Mouse (Mus musculus) liver, embryonic 13.5 days (tissue): ENCODE measurements around the gene Nsun2. TPM values are rescaled to one million over a fixed set of nuclear protein-coding genes. Genes with fewer than 3 reads are reported as not detected.
"Not testable (repeated sequence)": the region's sequence is repeated elsewhere in the genome, so short reads cannot be mapped to it uniquely, and the experiment has no call there.

Experiments used
- ATAC-seq: fragments of 200-750 bp; cut with Nextera tagmentation; 2 replicates; pipeline ENCODE4 v1.8.0; 2017; ENCODE audit warnings: low read depth, mild to moderate bottlenecking, moderate number of reproducible peaks, moderate library complexity
- DNase-seq: peaks from one replicate; pipeline ENCODE4 v3.0.0; 2022
- H3K27ac ChIP-seq: fragments of 300-500 bp; sonication (generic); 2 replicates; pipeline ENCODE4 v1.5.1; 2015; ENCODE audit warnings: moderate library complexity, mild to moderate bottlenecking, inconsistent platforms
- H3K27me3 ChIP-seq: fragments of 300-500 bp; sonication (generic); 2 replicates; pipeline ENCODE4 v1.6.1; 2015; ENCODE audit warnings: mild to moderate bottlenecking, inconsistent platforms
- H3K36me3 ChIP-seq: fragments of 300-500 bp; sonication (generic); 2 replicates; pipeline ENCODE4 v1.6.1; 2015; ENCODE audit warnings: mild to moderate bottlenecking, inconsistent platforms
- H3K4me1 ChIP-seq: fragments of 300-500 bp; sonication (generic); replicated peaks from 2 replicates; pipeline ENCODE4 v1.6.1; 2015; ENCODE audit warnings: inconsistent platforms
- H3K4me2 ChIP-seq: fragments of 300-500 bp; sonication (generic); 2 replicates; pipeline ENCODE4 v1.6.1; 2015; ENCODE audit warnings: inconsistent platforms, mild to moderate bottlenecking, moderate library complexity
- H3K4me3 ChIP-seq: fragments of 300-500 bp; sonication (generic); replicated peaks from 2 replicates; pipeline ENCODE4 v1.5.1; 2015; ENCODE audit warnings: mild to moderate bottlenecking, inconsistent platforms
- H3K9ac ChIP-seq: fragments of 300-500 bp; sonication (generic); 2 replicates; pipeline ENCODE4 v1.6.1; 2015; ENCODE audit warnings: mild to moderate bottlenecking, inconsistent platforms
- H3K9me3 ChIP-seq: fragments of 300-500 bp; sonication (generic); replicated peaks from 2 replicates; pipeline ENCODE4 v1.6.1; 2016; ENCODE audit warnings: inconsistent platforms
- WGBS: fragments of 180-500 bp; shearing (Covaris S2); methylation state at CpG from one replicate; pipeline ENCODE4 v1.1.7; 2015; ENCODE audit not compliant: insufficient replicate concordance; 5-methylcytosine and 5-hydroxymethylcytosine counted together
- polyA plus RNA-seq: library from polyadenylated mRNA; unstranded; fragments of >200 nt; fragmentation: Nextera tagmentation; extraction: Ambion mirVana; gene quantifications from 2 replicates; pipeline ENCODE4 v1.2.1, GENCODE M21; 2015

Nsun2 gene
- polyA plus RNA-seq, 1 experiment from 2014 or later, result 136 TPM

- Histone ChIP-seq H3K36me3 (peaks cover 80% of the 10 kb centered on the region), H3K4me1 (peaks cover 14% of the 10 kb centered on the region), H3K27ac (no peak overlapping the region), H3K27me3 (no peaks in the 10 kb centered on the region), H3K4me3 (no peak overlapping the region), H3K4me2 (no peak overlapping the region), H3K9me3 (no peaks in the 10 kb centered on the region), H3K9ac (no peak overlapping the region)
- ATAC-seq (no peak), DNase-seq (no peak)
- 43% methylated on average over 6 of the region's 6 CpGs for WGBS
Measured at GRCm38 (mm10) chr13:69616716-69617115, 83.2 kb downstream of the Nsun2 start.

DNA sequence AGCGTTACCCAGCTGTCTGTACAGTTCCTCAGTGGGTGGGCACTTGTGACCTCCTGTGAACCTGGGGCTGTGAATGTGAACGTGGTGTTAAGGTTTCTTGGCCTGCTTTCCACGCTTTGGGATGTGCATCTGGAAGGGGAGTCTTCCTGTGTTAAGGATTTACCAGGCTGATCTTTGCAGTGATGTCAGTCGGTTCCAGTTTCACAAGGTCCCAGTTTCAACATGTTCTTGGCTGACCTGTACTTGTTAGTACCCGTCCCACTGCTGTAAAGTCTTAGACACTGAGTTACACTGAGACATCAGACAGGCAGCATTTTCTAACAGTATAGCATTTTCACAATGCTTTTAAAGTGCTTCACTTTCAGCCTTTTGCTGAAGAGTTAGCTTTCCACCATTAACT lies 90.3 kb downstream of the Nsun2 start:
- Histone ChIP-seq H3K36me3 (peaks cover 92% of the 10 kb centered on the region), H3K4me3 (no peak overlapping the region), H3K27ac (no peak overlapping the region), H3K9ac (no peak overlapping the region), H3K27me3 (no peaks in the 10 kb centered on the region), H3K4me2 (no peak overlapping the region), H3K4me1 (no peaks in the 10 kb centered on the region), H3K9me3 (no peaks in the 10 kb centered on the region)
- WGBS, result 78% methylated on average over 5 of the region's 5 CpGs
- DNase-seq (no peak), ATAC-seq (no peak)

- ATAC-seq, result no peak
- no peak for DNase-seq
- Histone ChIP-seq H3K9ac (no peak overlapping the region), H3K9me3 (no peaks in the 10 kb centered on the region), H3K27ac (no peak overlapping the region), H3K27me3 (no peaks in the 10 kb centered on the region), H3K4me2 (no peak overlapping the region), H3K36me3 (peaks cover 92% of the 10 kb centered on the region), H3K4me1 (no peaks in the 10 kb centered on the region), H3K4me3 (no peak overlapping the region)
- 62% methylated on average over 3 of the region's 3 CpGs for WGBS
Measured at GRCm38 (mm10) chr13:69624510-69624909, 91.0 kb downstream of the Nsun2 start.

DNA sequence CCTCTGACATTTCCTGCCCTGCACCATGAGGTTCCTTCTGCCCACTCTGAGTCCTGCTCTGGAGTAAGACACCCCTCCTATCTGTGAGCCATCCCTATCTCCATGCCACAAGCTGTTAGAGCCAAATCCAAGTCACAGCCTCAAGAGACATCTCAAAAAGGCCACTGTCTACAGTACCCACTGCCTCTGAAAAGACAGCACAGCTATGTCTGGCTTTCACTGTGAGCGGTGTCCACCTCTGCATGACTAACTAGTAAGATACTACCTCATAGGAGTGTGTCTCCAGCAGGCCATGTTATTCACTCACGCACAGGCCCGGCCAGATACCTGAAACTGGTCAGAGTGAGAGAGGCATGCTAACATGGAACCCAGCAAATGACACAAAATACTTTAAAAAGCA lies 94.4 kb downstream of the Nsun2 start:
- Histone ChIP-seq H3K4me2 (no peak overlapping the region), H3K9ac (no peak overlapping the region), H3K36me3 (peaks cover 99% of the 10 kb centered on the region), H3K27ac (no peak overlapping the region), H3K4me1 (no peaks in the 10 kb centered on the region), H3K9me3 (no peaks in the 10 kb centered on the region), H3K27me3 (no peaks in the 10 kb centered on the region), H3K4me3 (no peak overlapping the region)
- ATAC-seq, result no peak
- no peak for DNase-seq
- 78% methylated on average over 3 of the region's 3 CpGs for WGBS

DNA sequence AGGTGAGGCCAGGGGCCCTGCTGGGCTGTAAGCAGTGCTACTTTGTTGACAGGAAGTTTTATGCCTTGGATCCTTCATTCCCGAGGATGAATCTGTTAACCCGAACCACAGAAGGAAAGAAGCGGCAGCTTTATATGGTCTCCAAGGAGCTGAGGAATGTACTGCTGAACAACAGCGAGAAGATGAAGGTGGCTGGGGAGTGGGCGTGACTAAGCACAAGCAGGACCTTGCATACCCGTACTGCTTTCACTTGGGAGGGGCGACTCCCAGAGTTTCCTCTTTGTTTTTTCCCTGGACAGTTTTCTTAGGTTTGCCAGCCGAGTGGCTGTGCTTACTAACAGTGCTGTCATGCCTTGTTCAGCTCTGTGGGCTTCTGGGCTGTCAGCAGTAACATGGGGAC lies 97.0 kb downstream of the Nsun2 start:
- Histone ChIP-seq H3K27me3 (no peaks in the 10 kb centered on the region), H3K4me3 (no peak overlapping the region), H3K4me2 (no peak overlapping the region), H3K4me1 (no peaks in the 10 kb centered on the region), H3K9ac (no peak overlapping the region), H3K27ac (no peak overlapping the region), H3K9me3 (no peaks in the 10 kb centered on the region), H3K36me3 (peaks cover 99% of the 10 kb centered on the region)
- no peak for DNase-seq
- 77% methylated on average over 8 of the region's 8 CpGs for WGBS
- no peak for ATAC-seq

DNA sequence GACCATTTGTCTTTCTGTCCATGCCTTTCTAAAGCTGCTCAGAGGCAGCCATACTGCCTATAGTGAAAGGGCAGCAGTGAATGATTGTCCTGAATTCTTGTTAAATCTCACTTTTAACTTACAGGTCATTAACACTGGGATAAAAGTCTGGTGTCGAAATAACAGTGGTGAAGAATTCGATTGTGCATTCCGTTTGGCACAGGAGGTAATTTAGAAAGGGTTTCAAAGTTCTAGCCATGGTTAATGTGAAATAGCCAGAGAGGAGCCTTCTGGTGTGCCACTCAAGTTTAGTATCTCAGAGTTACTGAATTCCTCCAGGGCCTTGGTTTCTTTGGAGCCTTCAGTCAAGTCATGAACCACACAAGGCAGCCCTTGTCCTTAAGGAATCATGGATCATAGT lies 97.6 kb downstream of the Nsun2 start:
- 85% methylated on average over 3 of the region's 3 CpGs for WGBS
- no peak overlapping the region for H3K9ac ChIP-seq
- H3K4me2 ChIP-seq, result no peak overlapping the region
- no peaks in the 10 kb centered on the region for H3K9me3 ChIP-seq
- ATAC-seq (no peak), DNase-seq (no peak)
- H3K27me3 ChIP-seq, result no peaks in the 10 kb centered on the region
- no peak overlapping the region for H3K4me3 ChIP-seq
- H3K27ac ChIP-seq, result no peak overlapping the region
- H3K4me1 ChIP-seq, result no peaks in the 10 kb centered on the region
- H3K36me3 ChIP-seq, result peaks cover 99% of the 10 kb centered on the region

GRCm38 (mm10) chr13:69631659-69632058 lies 98.1 kb downstream of the Nsun2 start:
- DNase-seq, result no peak
- Histone ChIP-seq H3K27me3 (no peaks in the 10 kb centered on the region), H3K27ac (no peak overlapping the region), H3K9ac (no peak overlapping the region), H3K9me3 (no peaks in the 10 kb centered on the region), H3K36me3 (peaks cover 99% of the 10 kb centered on the region), H3K4me3 (no peak overlapping the region), H3K4me2 (no peak overlapping the region), H3K4me1 (no peaks in the 10 kb centered on the region)
- WGBS, result 76% methylated on average over 4 of the region's 4 CpGs
- ATAC-seq, result no peak

- Histone ChIP-seq H3K9me3 (no peaks in the 10 kb centered on the region), H3K9ac (no peak overlapping the region), H3K27me3 (no peaks in the 10 kb centered on the region), H3K36me3 (peaks cover 98% of the 10 kb centered on the region), H3K4me2 (no peak overlapping the region), H3K4me3 (no peak overlapping the region), H3K27ac (no peak overlapping the region), H3K4me1 (no peaks in the 10 kb centered on the region)
- ATAC-seq (no peak), DNase-seq (no peak)
- WGBS, result 88% methylated on average over 9 of the region's 9 CpGs
Measured at GRCm38 (mm10) chr13:69633551-69633950, 100.0 kb downstream of the Nsun2 start.

- 43% methylated on average over 2 of the region's 2 CpGs for WGBS
- Histone ChIP-seq H3K4me2 (no peak overlapping the region), H3K9me3 (no peaks in the 10 kb centered on the region), H3K27me3 (no peaks in the 10 kb centered on the region), H3K4me3 (no peak overlapping the region), H3K4me1 (no peaks in the 10 kb centered on the region), H3K36me3 (peaks cover 98% of the 10 kb centered on the region), H3K9ac (no peak overlapping the region), H3K27ac (no peak overlapping the region)
- ATAC-seq (no peak), DNase-seq (no peak)
Measured at GRCm38 (mm10) chr13:69633988-69634387, 100.4 kb downstream of the Nsun2 start.

DNA sequence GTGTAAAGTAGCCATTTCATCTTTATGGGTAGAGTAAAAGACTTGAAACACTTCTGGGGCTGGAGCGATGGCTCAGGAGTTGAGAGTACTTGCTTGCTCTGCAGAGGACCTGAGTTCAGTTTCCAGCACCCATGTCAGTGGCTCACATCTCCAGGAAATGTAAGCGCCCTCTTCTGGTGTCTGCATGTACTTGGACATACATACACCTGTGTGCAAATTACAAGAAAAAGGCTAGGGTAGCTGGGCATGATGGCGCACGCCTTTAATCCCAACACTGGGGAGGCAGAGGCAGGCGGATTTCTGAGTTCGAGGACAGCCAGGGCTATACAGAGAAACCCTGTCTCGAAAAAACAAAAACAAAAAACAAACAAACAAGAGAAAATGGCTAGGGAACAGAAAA lies 102.3 kb downstream of the Nsun2 start:
- H3K9ac ChIP-seq, H3K27ac ChIP-seq, H3K4me2 ChIP-seq, ATAC-seq, H3K9me3 ChIP-seq, DNase-seq, H3K4me3 ChIP-seq, H3K4me1 ChIP-seq, H3K27me3 ChIP-seq: not testable (repeated sequence)
- 82% methylated on average over 7 of the region's 7 CpGs for WGBS
- H3K36me3 ChIP-seq, result peaks cover 96% of the 10 kb centered on the region

GRCm38 (mm10) chr13:69636375-69636774 lies 102.8 kb downstream of the Nsun2 start:
- Histone ChIP-seq H3K4me2 (no peak overlapping the region), H3K9ac (no peak overlapping the region), H3K9me3 (no peaks in the 10 kb centered on the region), H3K4me1 (no peaks in the 10 kb centered on the region), H3K27ac (no peak overlapping the region), H3K27me3 (no peaks in the 10 kb centered on the region), H3K4me3 (no peak overlapping the region), H3K36me3 (peaks cover 90% of the 10 kb centered on the region)
- no peak for DNase-seq
- 79% methylated on average over 3 of the region's 3 CpGs for WGBS
- no peak for ATAC-seq

- Histone ChIP-seq H3K27ac (no peak overlapping the region), H3K4me1 (no peaks in the 10 kb centered on the region), H3K4me3 (no peak overlapping the region), H3K36me3 (peaks cover 86% of the 10 kb centered on the region), H3K9me3 (no peaks in the 10 kb centered on the region), H3K9ac (no peak overlapping the region), H3K27me3 (no peaks in the 10 kb centered on the region), H3K4me2 (no peak overlapping the region)
- ATAC-seq (no peak), DNase-seq (no peak)
- 54% methylated on average over 6 of the region's 6 CpGs for WGBS
Measured at GRCm38 (mm10) chr13:69636816-69637215, 103.3 kb downstream of the Nsun2 start.
